Mouse (Mus musculus): ENCODE data around the gene Dpp4. TPM values are rescaled to one million over a fixed set of nuclear protein-coding genes. Genes with fewer than 3 reads are reported as not detected.

Gene Dpp4
- total RNA-seq, 2 experiments from 2014 or later, result 0.78 to 1.0 TPM

GRCm38 (mm10) chr2:62316930-62317329, 95.1 kb downstream of the Dpp4 start:
- DNase-seq (ENCODE audit: low spot score in 2 of 2), result no peak

DNA sequence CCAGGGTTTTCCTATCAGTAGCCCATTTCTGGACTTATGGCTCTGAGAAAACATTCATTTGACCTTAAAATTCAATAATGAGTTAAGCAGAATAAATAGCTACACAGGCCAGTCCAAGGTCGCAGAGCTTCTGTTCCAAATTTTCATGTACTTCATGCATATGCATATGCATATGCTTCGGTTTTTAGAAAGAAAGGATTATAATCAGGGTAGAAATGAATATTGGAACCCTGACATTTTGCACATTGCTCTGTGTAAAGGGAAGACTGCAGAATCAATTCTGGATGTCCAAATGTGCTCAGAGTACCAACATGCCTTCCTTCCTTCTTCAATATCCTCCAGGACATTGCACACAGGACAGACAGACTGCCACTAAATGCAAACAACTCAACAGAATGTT, 104.6 kb downstream of the Dpp4 start:
- DNase-seq (ENCODE audit: low spot score in 2 of 2), result no peak

GRCm38 (mm10) chr2:62306978-62307377, 105.1 kb downstream of the Dpp4 start:
- DNase-seq (ENCODE audit: low spot score in 2 of 2), result no peak

GRCm38 (mm10) chr2:62301716-62302115, 110.3 kb downstream of the Dpp4 start:
- no peak for DNase-seq (ENCODE audit: low spot score in 2 of 2)

DNA sequence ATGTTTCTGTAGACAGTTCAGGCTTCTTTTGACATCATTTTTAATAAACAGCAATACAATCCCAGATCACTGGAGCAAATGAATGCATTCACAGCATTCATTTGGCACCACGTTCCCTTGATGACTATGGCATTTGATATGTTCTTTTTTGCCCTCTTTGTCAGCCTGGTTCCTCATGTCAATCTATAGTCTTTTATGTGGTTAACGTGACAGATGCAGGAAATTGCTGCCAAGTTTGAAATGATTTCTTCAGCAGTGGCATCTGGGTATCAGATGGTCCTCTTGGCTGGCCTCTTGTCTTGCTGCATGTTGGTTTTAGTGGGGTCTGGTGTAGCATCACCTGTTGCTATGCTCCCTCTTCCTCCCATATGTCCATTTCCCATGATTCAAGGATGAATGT, 118.2 kb downstream of the Dpp4 start:
- DNase-seq (ENCODE audit: low spot score in 2 of 2), result peak in 1 of 2 experiments; percentile 12

- no peak for DNase-seq (ENCODE audit: low spot score in 2 of 2)
These were observed 124.5 kb downstream of the Dpp4 start for GRCm38 (mm10) chr2:62287532-62287931.

GRCm38 (mm10) chr2:62285847-62286246, 126.2 kb downstream of the Dpp4 start:
- no peak for DNase-seq (ENCODE audit: low spot score in 2 of 2)

- DNase-seq (ENCODE audit: low spot score in 2 of 2), result no peak
These were observed 127.0 kb downstream of the Dpp4 start for GRCm38 (mm10) chr2:62285026-62285425.

Other genes with a start within 250 kb of the Dpp4 start
- gene Gcg, start 71.4 kb upstream of the Dpp4 start, total RNA-seq (2021), result under 1 TPM in 1 of 2 experiments, not detected in 1; 0.64 TPM
- gene Fap, start 161.8 kb upstream of the Dpp4 start, total RNA-seq (2021), result 1 to 10 TPM in 1 of 2 experiments, under 1 TPM in 1; 0.62 to 1.8 TPM
- gene Ifih1, start 234.0 kb upstream of the Dpp4 start, total RNA-seq (2021), result 1 to 10 TPM; 1.2 TPM

Data from layer of hippocampus, postnatal 14 days (tissue).